Mouse (Mus musculus): ENCODE data around the gene Ghdc. TPM values are rescaled to one million over a fixed set of nuclear protein-coding genes. Genes with fewer than 3 reads are reported as not detected.

The Ghdc gene
- 9.8 and 10.0 TPM in 2 replicates for polyA plus RNA-seq (2012; rRNA removed)

DNA sequence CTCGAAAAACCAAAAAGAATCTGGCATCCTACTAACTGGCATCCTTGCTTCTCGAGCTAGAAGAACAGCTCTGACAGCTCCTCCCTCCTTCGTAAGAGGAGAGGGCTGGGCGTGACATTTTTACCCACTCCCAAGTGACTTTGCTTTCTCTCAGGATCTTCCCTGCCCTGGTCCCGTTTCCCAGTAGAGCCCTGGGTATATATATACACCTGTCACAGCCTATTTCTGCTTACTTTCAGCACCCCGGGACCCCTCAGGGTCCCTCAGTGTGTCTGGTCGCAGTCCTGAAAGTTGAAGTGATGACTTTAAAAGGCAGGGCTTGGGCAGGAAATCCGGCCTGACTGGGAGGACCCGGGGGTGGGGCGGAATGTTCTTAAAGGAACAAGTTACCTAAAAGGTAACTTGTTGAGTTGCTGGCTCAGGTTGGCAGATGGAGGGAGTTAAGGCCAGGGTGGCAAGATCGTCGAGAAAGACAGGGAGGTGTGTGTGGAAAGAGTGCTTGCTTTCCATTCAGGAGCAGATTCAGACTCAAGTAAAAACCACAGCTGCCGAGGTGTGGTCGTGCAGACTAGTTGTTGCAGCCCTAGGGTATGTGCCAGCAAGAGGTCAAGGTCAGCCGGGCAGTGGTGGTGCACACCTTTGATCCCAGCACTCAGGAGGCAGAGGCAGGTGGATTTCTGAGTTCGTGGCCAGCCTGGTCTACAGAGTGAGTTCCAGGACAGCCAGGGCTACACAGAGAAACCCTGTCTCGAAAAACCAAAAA lies at the start of gene Ghdc:
Gene Ghdc, minus strand, starts transcription at position 312 of the 763 bp plus-strand sequence.
- Histone ChIP-seq H3K27ac (ENCODE audit: insufficient read depth, low read depth, low read length) (peak within 1 kb of the TSS; percentile 35), H3K27me3 (ENCODE audit: control insufficient read depth, insufficient read depth, low read length) (no peaks in the 10 kb centered on the region), H3K4me1 (ENCODE audit: control insufficient read depth, insufficient read depth, insufficient read length, low read length) (peaks cover 10% of the 10 kb centered on the region), H3K4me3 (ENCODE audit: low read depth, low read length) (peak within 1 kb of the TSS; percentile 65), H3K36me3 (ENCODE audit: control insufficient read depth, insufficient read depth, low read length) (no peaks in the 10 kb centered on the region)
- 9% methylated on average over 17 of the region's 17 CpGs for WGBS
- TF ChIP-seq CTCF (IDR thresholded peaks at IDR 0.05; ENCODE audit: extremely low read depth, insufficient read length, insufficient replicate concordance, low read depth, low read length) (no peak), POLR2A (IDR thresholded peaks at IDR 0.05; ENCODE audit: low read depth, low read length) (peak; percentile 34; the same call in 1 of the 2 replicates)

DNA sequence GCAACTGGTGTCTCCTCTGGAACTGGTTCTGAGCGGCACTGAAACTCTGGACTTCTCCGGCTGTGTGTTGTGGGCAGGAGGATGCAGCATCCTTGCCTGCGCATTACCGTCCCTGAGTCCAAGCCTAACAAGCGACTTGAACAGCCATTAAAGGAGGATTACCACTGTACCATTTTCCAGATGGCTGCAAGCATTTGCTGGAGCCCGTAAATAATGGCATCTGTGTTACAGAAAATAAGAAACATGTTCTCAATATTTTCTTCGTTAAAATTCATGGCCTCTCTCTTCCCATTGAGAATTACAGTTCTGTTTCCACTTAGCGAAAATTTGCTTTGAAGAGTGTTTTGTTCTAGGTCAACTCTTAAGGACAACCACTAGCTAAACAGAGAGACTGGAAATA lies 49.3 kb upstream of the Ghdc start:
- WGBS: 92% methylated on average over 8 of the region's 8 CpGs
- H3K27ac ChIP-seq (ENCODE audit: insufficient read depth, low read depth, low read length): no peak overlapping the region
- H3K27me3 ChIP-seq (ENCODE audit: control insufficient read depth, insufficient read depth, low read length): no peaks in the 10 kb centered on the region
- H3K4me3 ChIP-seq (ENCODE audit: low read depth, low read length): no peak overlapping the region
- no peaks in the 10 kb centered on the region for H3K36me3 ChIP-seq (ENCODE audit: control insufficient read depth, insufficient read depth, low read length)
- H3K4me1 ChIP-seq (ENCODE audit: control insufficient read depth, insufficient read depth, insufficient read length, low read length): peaks cover 8% of the 10 kb centered on the region; the same call in 1 of the 2 replicates
- TF ChIP-seq POLR2A (IDR thresholded peaks at IDR 0.05; ENCODE audit: low read depth, low read length) (no peak), CTCF (IDR thresholded peaks at IDR 0.05; ENCODE audit: extremely low read depth, insufficient read length, insufficient replicate concordance, low read depth, low read length) (no peak)

DNA sequence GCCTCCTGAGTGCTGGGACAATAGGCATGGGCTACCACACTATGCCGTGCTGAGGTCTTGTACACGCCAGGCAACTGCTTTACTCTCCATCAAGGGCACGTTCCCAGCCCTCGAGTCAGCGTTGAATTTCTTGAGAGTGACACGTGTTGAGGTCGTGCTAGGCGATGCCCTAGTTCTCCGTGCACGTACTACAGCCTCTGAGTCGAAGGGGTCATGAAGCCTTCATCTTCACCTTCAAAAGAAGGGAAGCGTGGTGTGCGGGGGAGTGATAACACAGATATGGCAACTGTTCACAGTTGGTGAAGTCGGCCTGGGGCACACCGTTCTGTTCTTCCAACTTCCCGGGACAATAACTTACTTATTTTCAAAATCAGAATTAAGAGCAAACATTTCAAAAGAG lies 48.9 kb upstream of the Ghdc start:
- 95% methylated on average over 16 of the region's 16 CpGs for WGBS
- Histone ChIP-seq H3K4me3 (ENCODE audit: low read depth, low read length) (no peak overlapping the region), H3K4me1 (ENCODE audit: control insufficient read depth, insufficient read depth, insufficient read length, low read length) (peaks cover 8% of the 10 kb centered on the region; the same call in 1 of the 2 replicates), H3K27me3 (ENCODE audit: control insufficient read depth, insufficient read depth, low read length) (no peaks in the 10 kb centered on the region), H3K36me3 (ENCODE audit: control insufficient read depth, insufficient read depth, low read length) (no peaks in the 10 kb centered on the region), H3K27ac (ENCODE audit: insufficient read depth, low read depth, low read length) (no peak overlapping the region)
- TF ChIP-seq CTCF (IDR thresholded peaks at IDR 0.05; ENCODE audit: extremely low read depth, insufficient read length, insufficient replicate concordance, low read depth, low read length) (no peak), POLR2A (IDR thresholded peaks at IDR 0.05; ENCODE audit: low read depth, low read length) (no peak)

DNA sequence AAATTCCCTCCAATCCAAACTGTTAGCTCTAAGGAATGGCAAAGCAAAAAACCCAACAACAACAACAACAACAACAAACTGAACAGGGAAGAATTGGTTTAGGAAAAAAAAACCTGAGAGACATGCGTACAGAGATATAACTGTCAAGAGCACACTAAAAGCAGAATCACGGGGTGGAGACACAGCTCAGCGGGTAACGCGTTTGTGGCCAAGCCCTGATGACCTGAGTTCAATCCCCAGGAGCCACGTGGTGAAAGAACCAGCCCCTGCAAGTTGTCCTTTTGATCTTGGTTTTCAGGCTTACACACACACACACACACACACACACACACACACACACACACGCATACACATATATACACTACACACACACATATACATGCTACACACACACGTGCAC lies 48.3 kb upstream of the Ghdc start:
- no peak overlapping the region for H3K27ac ChIP-seq (ENCODE audit: insufficient read depth, low read depth, low read length)
- no peak for TF ChIP-seq POLR2A (IDR thresholded peaks at IDR 0.05; ENCODE audit: low read depth, low read length)
- TF ChIP-seq CTCF (IDR thresholded peaks at IDR 0.05; ENCODE audit: extremely low read depth, insufficient read length, insufficient replicate concordance, low read depth, low read length): no peak

DNA sequence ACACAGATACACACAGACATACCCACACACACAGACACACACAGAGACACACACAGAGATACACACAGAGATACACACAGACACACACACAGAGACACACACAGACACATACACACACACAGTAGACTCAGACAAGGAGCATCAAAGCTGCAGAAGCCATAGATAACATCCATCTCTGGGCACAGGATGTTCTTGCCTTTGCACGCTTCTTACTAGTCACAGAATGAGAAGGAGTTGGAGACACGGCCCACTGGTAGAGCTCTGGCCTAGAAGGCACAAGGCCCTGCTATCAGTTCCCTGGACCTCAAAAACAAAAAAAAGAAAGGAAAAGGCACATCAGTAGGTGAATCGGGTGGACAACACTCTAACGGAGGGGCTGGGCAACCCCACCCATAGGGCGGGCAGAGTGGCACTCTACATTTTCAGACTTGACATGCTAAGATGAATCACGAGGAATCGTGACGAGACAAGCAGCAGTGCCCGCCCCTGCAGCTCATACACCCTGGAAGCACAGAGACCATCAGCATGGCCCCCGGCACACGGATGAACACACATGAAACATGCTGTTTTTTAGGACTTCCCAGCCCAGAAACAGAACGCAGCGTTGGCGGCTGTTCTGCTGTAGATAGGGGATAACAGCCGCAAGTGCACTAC lies 47.7 kb upstream of the Ghdc start:
- Histone ChIP-seq H3K27ac (ENCODE audit: insufficient read depth, low read depth, low read length) (no peak overlapping the region), H3K4me3 (ENCODE audit: low read depth, low read length) (no peak overlapping the region), H3K27me3 (ENCODE audit: control insufficient read depth, insufficient read depth, low read length) (no peaks in the 10 kb centered on the region), H3K4me1 (ENCODE audit: control insufficient read depth, insufficient read depth, insufficient read length, low read length) (peaks cover 7% of the 10 kb centered on the region; the same call in 1 of the 2 replicates), H3K36me3 (ENCODE audit: control insufficient read depth, insufficient read depth, low read length) (no peaks in the 10 kb centered on the region)
- WGBS: 90% methylated on average over 15 of the region's 15 CpGs
- TF ChIP-seq POLR2A (IDR thresholded peaks at IDR 0.05; ENCODE audit: low read depth, low read length) (no peak), CTCF (IDR thresholded peaks at IDR 0.05; ENCODE audit: extremely low read depth, insufficient read length, insufficient replicate concordance, low read depth, low read length) (no peak)

More for the DNA sequence above, 48.3 kb upstream of the Ghdc start:
- 65% methylated on average over 8 of the region's 8 CpGs for WGBS
- Histone ChIP-seq H3K36me3 (ENCODE audit: control insufficient read depth, insufficient read depth, low read length) (no peaks in the 10 kb centered on the region), H3K27me3 (ENCODE audit: control insufficient read depth, insufficient read depth, low read length) (no peaks in the 10 kb centered on the region), H3K4me3 (ENCODE audit: low read depth, low read length) (no peak overlapping the region), H3K4me1 (ENCODE audit: control insufficient read depth, insufficient read depth, insufficient read length, low read length) (peaks cover 7% of the 10 kb centered on the region; the same call in 1 of the 2 replicates)

DNA sequence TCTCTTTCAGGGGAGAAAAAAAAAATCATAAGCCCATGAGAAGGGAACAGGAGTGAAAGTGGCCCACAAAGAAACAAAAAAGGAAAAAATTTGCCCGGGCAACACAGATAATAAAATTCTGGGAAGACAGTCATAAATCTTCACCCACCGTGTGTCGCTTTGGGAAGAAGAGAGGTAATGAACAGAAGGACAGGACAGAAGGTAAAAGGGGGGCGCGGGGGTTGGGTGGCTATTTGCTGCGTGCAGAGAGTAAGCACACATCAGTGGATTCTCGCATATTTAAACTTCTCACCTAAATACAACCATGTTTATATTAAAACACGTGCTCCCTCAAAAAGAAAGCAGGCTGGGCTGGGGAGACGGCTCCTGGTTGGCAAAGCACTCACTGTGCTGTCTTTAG lies 46.6 kb upstream of the Ghdc start:
- Histone ChIP-seq H3K4me1 (ENCODE audit: control insufficient read depth, insufficient read depth, insufficient read length, low read length) (peaks cover 7% of the 10 kb centered on the region; the same call in 1 of the 2 replicates), H3K27ac (ENCODE audit: insufficient read depth, low read depth, low read length) (no peak overlapping the region), H3K36me3 (ENCODE audit: control insufficient read depth, insufficient read depth, low read length) (no peaks in the 10 kb centered on the region), H3K27me3 (ENCODE audit: control insufficient read depth, insufficient read depth, low read length) (no peaks in the 10 kb centered on the region), H3K4me3 (ENCODE audit: low read depth, low read length) (no peak overlapping the region)
- no peak for TF ChIP-seq CTCF (IDR thresholded peaks at IDR 0.05; ENCODE audit: extremely low read depth, insufficient read length, insufficient replicate concordance, low read depth, low read length)
- no peak for TF ChIP-seq POLR2A (IDR thresholded peaks at IDR 0.05; ENCODE audit: low read depth, low read length)
- WGBS: 72% methylated on average over 9 of the region's 9 CpGs

DNA sequence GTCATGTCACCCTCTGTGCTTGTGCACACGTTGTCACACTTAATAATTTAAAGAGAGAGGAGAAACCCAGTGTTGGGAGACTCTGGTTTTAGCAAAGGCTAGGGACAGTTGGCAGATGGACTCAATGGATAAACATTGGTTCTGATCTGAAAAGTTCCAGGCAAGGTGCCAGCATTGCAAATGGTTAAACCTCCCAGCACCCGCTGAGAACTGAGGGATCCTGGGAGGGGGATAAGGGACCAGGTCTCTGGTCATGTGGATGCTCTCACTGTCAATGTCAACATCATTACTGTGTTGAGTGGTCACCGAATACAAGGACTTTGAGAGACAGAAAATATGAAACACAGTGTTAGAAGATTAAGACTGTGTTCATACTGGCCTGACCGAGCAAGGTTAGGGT lies 46.0 kb upstream of the Ghdc start:
- H3K36me3 ChIP-seq (ENCODE audit: control insufficient read depth, insufficient read depth, low read length): no peaks in the 10 kb centered on the region
- H3K27me3 ChIP-seq (ENCODE audit: control insufficient read depth, insufficient read depth, low read length): no peaks in the 10 kb centered on the region
- TF ChIP-seq CTCF (IDR thresholded peaks at IDR 0.05; ENCODE audit: extremely low read depth, insufficient read length, insufficient replicate concordance, low read depth, low read length) (no peak), POLR2A (IDR thresholded peaks at IDR 0.05; ENCODE audit: low read depth, low read length) (no peak)
- H3K27ac ChIP-seq (ENCODE audit: insufficient read depth, low read depth, low read length): no peak overlapping the region
- 56% methylated on average over 4 of the region's 4 CpGs for WGBS
- no peak overlapping the region for H3K4me3 ChIP-seq (ENCODE audit: low read depth, low read length)
- peaks cover 7% of the 10 kb centered on the region; the same call in 1 of the 2 replicates for H3K4me1 ChIP-seq (ENCODE audit: control insufficient read depth, insufficient read depth, insufficient read length, low read length)

Data from small intestine, adult 2 months (tissue).